Mouse (Mus musculus): ENCODE data around the gene Slain1.
A peak's percentile ranks its signal among the peaks of the same experiment; 100 is the strongest.

The Slain1 gene

GRCm38 (mm10) chr14:103666347-103666954 lies 16.4 kb downstream of the Slain1 start:
- DNase-seq (ENCODE audit: low read depth, low spot score): no peak

- no peak for DNase-seq (ENCODE audit: low read depth, low spot score)
Measured at GRCm38 (mm10) chr14:103667036-103667435, 17.0 kb downstream of the Slain1 start.

GRCm38 (mm10) chr14:103679395-103680217 lies 29.6 kb downstream of the Slain1 start:
- DNase-seq (ENCODE audit: low read depth, low spot score): no peak

- no peak for DNase-seq (ENCODE audit: low read depth, low spot score)
Measured at GRCm38 (mm10) chr14:103680285-103680819, 30.3 kb downstream of the Slain1 start.

GRCm38 (mm10) chr14:103682633-103683390 lies 32.8 kb downstream of the Slain1 start:
- DNase-seq (ENCODE audit: low read depth, low spot score): no peak

GRCm38 (mm10) chr14:103686994-103687393 lies 37.0 kb downstream of the Slain1 start:
- DNase-seq (ENCODE audit: low read depth, low spot score): no peak

- DNase-seq (ENCODE audit: low read depth, low spot score): peak; percentile 76
Measured at GRCm38 (mm10) chr14:103694295-103694694, 44.3 kb downstream of the Slain1 start.

- DNase-seq (ENCODE audit: low read depth, low spot score): no peak
Measured at GRCm38 (mm10) chr14:103695620-103696019, 45.6 kb downstream of the Slain1 start.

- no peak for DNase-seq (ENCODE audit: low read depth, low spot score)
Measured at GRCm38 (mm10) chr14:103697101-103697500, 47.1 kb downstream of the Slain1 start.

GRCm38 (mm10) chr14:103699308-103699707 lies 49.3 kb downstream of the Slain1 start:
- DNase-seq (ENCODE audit: low read depth, low spot score): no peak

GRCm38 (mm10) chr14:103702516-103702915 lies 52.5 kb downstream of the Slain1 start:
- no peak for DNase-seq (ENCODE audit: low read depth, low spot score)

GRCm38 (mm10) chr14:103704771-103705170 lies 54.7 kb downstream of the Slain1 start:
- no peak for DNase-seq (ENCODE audit: low read depth, low spot score)

- DNase-seq (ENCODE audit: low read depth, low spot score): no peak
Measured at GRCm38 (mm10) chr14:103706347-103706746, 56.3 kb downstream of the Slain1 start.

- DNase-seq (ENCODE audit: low read depth, low spot score): peak; percentile 57
Measured at GRCm38 (mm10) chr14:103708601-103709000, 58.6 kb downstream of the Slain1 start.

- DNase-seq (ENCODE audit: low read depth, low spot score): no peak
Measured at GRCm38 (mm10) chr14:103709261-103709660, 59.2 kb downstream of the Slain1 start.

GRCm38 (mm10) chr14:103712986-103713385 lies 63.0 kb downstream of the Slain1 start:
- DNase-seq (ENCODE audit: low read depth, low spot score): no peak

GRCm38 (mm10) chr14:103717516-103717915 lies 67.5 kb downstream of the Slain1 start:
- DNase-seq (ENCODE audit: low read depth, low spot score): no peak

- DNase-seq (ENCODE audit: low read depth, low spot score): no peak
Measured at GRCm38 (mm10) chr14:103717979-103718378, 68.0 kb downstream of the Slain1 start.

- no peak for DNase-seq (ENCODE audit: low read depth, low spot score)
Measured at GRCm38 (mm10) chr14:103718393-103718792, 68.4 kb downstream of the Slain1 start.

GRCm38 (mm10) chr14:103718836-103719575 lies 69.0 kb downstream of the Slain1 start:
- peak; percentile 89 for DNase-seq (ENCODE audit: low read depth, low spot score)

- no peak for DNase-seq (ENCODE audit: low read depth, low spot score)
Measured at GRCm38 (mm10) chr14:103720163-103720562, 70.1 kb downstream of the Slain1 start.

Measured in forelimb bud, embryonic 11.5 days (tissue).